Mouse (Mus musculus) hindbrain, embryonic 15.5 days (tissue): ENCODE measurements at regions not wholly inside any gene's neighbourhood (a gene's known extent, or its start where the extent isn't known, plus 50 kb on each side); places are given as distances from the start of the nearest gene placed in this dataset.

Experiments
- ATAC-seq: fragments of 200-750 bp; cut with Nextera tagmentation; 2 replicates; pipeline ENCODE4 v1.8.0; 2017; ENCODE audit warnings: low read depth, moderate number of reproducible peaks, moderate TSS enrichment; ENCODE audit not compliant: low FRiP score
- H3K27ac ChIP-seq: fragments of 300-500 bp; sonication (generic); replicated peaks from 2 replicates; pipeline ENCODE4 v1.5.1; 2015; ENCODE audit warnings: mild to moderate bottlenecking, inconsistent platforms
- H3K27me3 ChIP-seq: fragments of 300-500 bp; sonication (generic); 2 replicates; pipeline ENCODE4 v1.6.1; 2015; ENCODE audit warnings: control low read depth, inconsistent platforms
- H3K36me3 ChIP-seq: fragments of 300-500 bp; sonication (generic); 2 replicates; pipeline ENCODE4 v1.6.1; 2015; ENCODE audit warnings: control low read depth, inconsistent platforms
- H3K4me1 ChIP-seq: fragments of 300-500 bp; sonication (generic); replicated peaks from 2 replicates; pipeline ENCODE4 v1.6.1; 2015; ENCODE audit warnings: control low read depth, inconsistent platforms
- H3K4me2 ChIP-seq: fragments of 300-500 bp; sonication (generic); 2 replicates; pipeline ENCODE4 v1.6.1; 2015; ENCODE audit warnings: moderate library complexity, mild to moderate bottlenecking, inconsistent platforms
- H3K4me3 ChIP-seq: fragments of 300-500 bp; sonication (generic); 2 replicates; pipeline ENCODE4 v1.5.1; 2015; ENCODE audit warnings: mild to moderate bottlenecking, inconsistent platforms
- H3K9ac ChIP-seq: fragments of 300-500 bp; sonication (generic); 2 replicates; pipeline ENCODE4 v1.6.1; 2015; ENCODE audit warnings: inconsistent platforms
- H3K9me3 ChIP-seq: fragments of 300-500 bp; sonication (generic); 2 replicates; pipeline ENCODE4 v1.6.1; 2016; ENCODE audit warnings: control low read depth, inconsistent platforms
- WGBS: fragments of 180-500 bp; shearing (Covaris S2); methylation state at CpG from one replicate; pipeline ENCODE4 v1.1.7; 2015; 5-methylcytosine and 5-hydroxymethylcytosine counted together

GRCm38 (mm10) chr19:22071701-22072100 is 67.1 kb upstream of the Trpm3 start:
- no peaks in the 10 kb centered on the region for H3K36me3 ChIP-seq
- no peak for ATAC-seq
- no peak overlapping the region for H3K9ac ChIP-seq
- no peak overlapping the region for H3K27ac ChIP-seq
- no peak overlapping the region for H3K4me3 ChIP-seq
- WGBS: 32% methylated on average over 3 of the region's 3 CpGs
- H3K9me3 ChIP-seq: no peaks in the 10 kb centered on the region
- H3K27me3 ChIP-seq: no peaks in the 10 kb centered on the region
- H3K4me1 ChIP-seq: no peaks in the 10 kb centered on the region
- H3K4me2 ChIP-seq: no peak overlapping the region

- no peaks in the 10 kb centered on the region for H3K4me1 ChIP-seq
- no peak for ATAC-seq
- no peak overlapping the region for H3K9ac ChIP-seq
- H3K27ac ChIP-seq: no peak overlapping the region
- H3K4me3 ChIP-seq: no peak overlapping the region
- H3K27me3 ChIP-seq: no peaks in the 10 kb centered on the region
- 63% methylated on average over 7 of the region's 7 CpGs for WGBS
- H3K4me2 ChIP-seq: no peak overlapping the region
- no peaks in the 10 kb centered on the region for H3K36me3 ChIP-seq
- no peaks in the 10 kb centered on the region for H3K9me3 ChIP-seq
Measured at GRCm38 (mm10) chr19:22074042-22074441, 64.8 kb upstream of the Trpm3 start.

- no peaks in the 10 kb centered on the region for H3K36me3 ChIP-seq
- H3K4me3 ChIP-seq: no peak overlapping the region
- 37% methylated on average over 4 of the region's 4 CpGs for WGBS
- H3K27ac ChIP-seq: no peak overlapping the region
- no peaks in the 10 kb centered on the region for H3K9me3 ChIP-seq
- no peaks in the 10 kb centered on the region for H3K4me1 ChIP-seq
- no peak overlapping the region for H3K9ac ChIP-seq
- H3K4me2 ChIP-seq: no peak overlapping the region
- no peaks in the 10 kb centered on the region for H3K27me3 ChIP-seq
- ATAC-seq: no peak
Measured at GRCm38 (mm10) chr19:22081448-22081847, 57.4 kb upstream of the Trpm3 start.
